8 mouse cellular contexts compared by ENCODE assay signal in genomic region chr7:67848589-67849508, GRCm38 (mm10).
DNase-seq lines count a peak whose midpoint lies in the region; ATAC-seq lines count a peak whose summit lies in the region.

No protein-coding gene starts in this region.

- peak; percentile 41 for DNase-seq in cerebellum, adult 8-10 months
- peak; percentile 78 to 81 for DNase-seq in heart, postnatal 10 days
- DNase-seq in kidney, postnatal 36 days: peak; percentile 66 to 70
- DNase-seq in liver, embryonic 11.5 days (ENCODE audit: low spot score): peak; percentile 51
- peak; percentile 38 for DNase-seq in urinary bladder, postnatal 14 days (ENCODE audit: low spot score)
- DNase-seq in thymus, postnatal 10 days (ENCODE audit: low spot score in 2 of 2): no peak

- intact Hi-C loops in heart, postnatal 10 days (cut with DNase I): no loop called here

- no peaks in the 10 kb centered on the region for H3K27me3 ChIP-seq in forebrain, embryonic 16.5 days (replicated peaks; ENCODE audit: control insufficient read depth, insufficient read depth, low read length)
- H3K27me3 ChIP-seq in liver, embryonic 11.5 days (replicated peaks; ENCODE audit: control insufficient read depth, insufficient read depth, low read length): peaks cover 20% of the 10 kb centered on the region
- H3K27me3 ChIP-seq in neural tube, embryonic 12.5 days (replicated peaks): 0 out of 2 replicates have a peak, but pooled peaks cover 5% of the 10 kb centered on the region

- WGBS in forebrain, embryonic 16.5 days: 1% methylated on average over 35 of the region's 35 CpGs
- 4% methylated on average over 34 of the region's 35 CpGs for WGBS in liver, embryonic 11.5 days
- WGBS in neural tube, embryonic 12.5 days: 2% methylated on average over 35 of the region's 35 CpGs

- peak overlapping the region; percentile 57 for H3K4me3 ChIP-seq in forebrain, embryonic 16.5 days (replicated peaks; ENCODE audit: low read length)
- peak overlapping the region; percentile 43 for H3K4me3 ChIP-seq in liver, embryonic 11.5 days (ENCODE audit: low read depth, low read length)
- peak overlapping the region; percentile 40 for H3K4me3 ChIP-seq in neural tube, embryonic 12.5 days

- H3K4me2 ChIP-seq in forebrain, embryonic 16.5 days (ENCODE audit: low read length): peak overlapping the region; percentile 82
- peak overlapping the region; percentile 67 for H3K4me2 ChIP-seq in liver, embryonic 11.5 days
- peak overlapping the region; percentile 71 for H3K4me2 ChIP-seq in neural tube, embryonic 12.5 days (replicated peaks)

- no peaks in the 10 kb centered on the region for H3K9me3 ChIP-seq in forebrain, embryonic 16.5 days (ENCODE audit: control insufficient read depth, low read length)
- no peaks in the 10 kb centered on the region for H3K9me3 ChIP-seq in liver, embryonic 11.5 days (ENCODE audit: control insufficient read depth, low read length)
- H3K9me3 ChIP-seq in neural tube, embryonic 12.5 days: no peaks in the 10 kb centered on the region

- no peak overlapping the region for H3K27ac ChIP-seq in forebrain, embryonic 16.5 days (ENCODE audit: low read length)
- H3K27ac ChIP-seq in liver, embryonic 11.5 days (ENCODE audit: low read depth, low read length): no peak overlapping the region
- no peak overlapping the region for H3K27ac ChIP-seq in neural tube, embryonic 12.5 days

- no peaks in the 10 kb centered on the region for H3K36me3 ChIP-seq in forebrain, embryonic 16.5 days (ENCODE audit: control insufficient read depth, insufficient read depth)
- no peaks in the 10 kb centered on the region for H3K36me3 ChIP-seq in liver, embryonic 11.5 days (ENCODE audit: control insufficient read depth, insufficient read depth, low read length)
- H3K36me3 ChIP-seq in neural tube, embryonic 12.5 days: no peaks in the 10 kb centered on the region

- peaks cover 6% of the 10 kb centered on the region for H3K4me1 ChIP-seq in forebrain, embryonic 16.5 days (replicated peaks; ENCODE audit: control insufficient read depth, insufficient read depth, low read length)
- no peaks in the 10 kb centered on the region; the same call in 1 of the 2 replicates for H3K4me1 ChIP-seq in liver, embryonic 11.5 days (replicated peaks; ENCODE audit: control insufficient read depth, insufficient read depth, low read length)
- no peaks in the 10 kb centered on the region; the same call in 1 of the 2 replicates for H3K4me1 ChIP-seq in neural tube, embryonic 12.5 days

- H3K9ac ChIP-seq in forebrain, embryonic 16.5 days (replicated peaks; ENCODE audit: low read depth, low read length): peak overlapping the region; percentile 68
- H3K9ac ChIP-seq in liver, embryonic 11.5 days (ENCODE audit: low read depth, low read length): peak overlapping the region; percentile 30; the same call in 1 of the 2 replicates
- peak overlapping the region; percentile 56 for H3K9ac ChIP-seq in neural tube, embryonic 12.5 days

- peak; percentile 94 for ATAC-seq in forebrain, embryonic 16.5 days
- ATAC-seq in liver, embryonic 11.5 days (replicated peaks; ENCODE audit: low FRiP score): peak; percentile 61; the same call in 1 of the 2 replicates
- peak; percentile 94 for ATAC-seq in neural tube, embryonic 12.5 days (ENCODE audit: low FRiP score, low read depth)

Comparison
In these comparisons a context has a peak if more than half of its experiments do, and no peak if none do; other contexts are left out.
1. DNase-seq: peak in cerebellum, adult 8-10 months (single experiment), heart, postnatal 10 days (2 of 2), kidney, postnatal 36 days (2 of 2), liver, embryonic 11.5 days (single experiment) and urinary bladder, postnatal 14 days (single experiment); none in thymus, postnatal 10 days (0 of 2).
2. Peak in every context shown above with its lines, with median percentiles within 50 percentile points of each other: ATAC-seq, H3K4me2 ChIP-seq, H3K4me3 ChIP-seq and H3K9ac ChIP-seq.